Mouse (Mus musculus): Measurements from ENCODE around the gene Hist1h4f. TPM values are rescaled to one million over a fixed set of nuclear protein-coding genes. Genes with fewer than 3 reads are reported as not detected.

Hist1h4f gene
- total RNA-seq, 2 experiments from 2014 or later: 24.1 to 27.9 TPM

DNA sequence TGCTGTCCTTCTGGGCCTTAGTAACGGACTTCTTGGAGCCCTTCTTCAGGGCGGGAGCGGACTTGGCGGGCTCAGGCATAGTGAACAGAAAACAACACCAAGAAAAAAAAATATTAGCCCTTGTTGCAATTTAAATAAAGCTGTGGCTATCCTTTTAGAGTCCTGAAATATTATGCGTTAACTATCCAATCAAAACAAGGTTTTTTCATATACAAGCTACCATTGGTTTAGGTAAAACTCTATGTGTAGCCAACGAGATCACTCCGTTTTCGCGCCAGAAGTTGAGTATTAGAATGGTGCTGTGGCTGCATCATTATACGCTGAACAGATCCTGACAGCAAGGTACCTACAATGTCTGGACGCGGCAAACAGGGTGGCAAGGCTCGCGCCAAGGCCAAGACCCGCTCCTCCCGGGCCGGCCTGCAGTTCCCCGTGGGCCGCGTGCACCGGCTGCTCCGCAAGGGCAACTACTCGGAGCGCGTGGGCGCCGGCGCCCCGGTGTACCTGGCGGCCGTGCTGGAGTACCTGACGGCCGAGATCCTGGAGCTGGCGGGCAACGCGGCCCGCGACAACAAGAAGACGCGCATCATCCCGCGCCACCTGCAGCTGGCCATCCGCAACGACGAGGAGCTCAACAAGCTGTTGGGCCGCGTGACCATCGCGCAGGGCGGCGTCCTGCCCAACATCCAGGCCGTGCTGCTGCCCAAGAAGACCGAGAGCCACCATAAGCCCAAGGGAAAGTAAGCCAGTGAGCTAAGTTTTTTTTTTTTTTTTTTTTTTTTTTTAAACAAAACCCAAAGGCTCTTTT lies 17.7 kb downstream of the Hist1h4f start, which contains the start of gene Hist1h2af:
TSS of gene Hist1h2af (plus strand) at position 347 of the 808 bp plus-strand sequence.
- DNase-seq: peak; percentile 50 to 59

DNA sequence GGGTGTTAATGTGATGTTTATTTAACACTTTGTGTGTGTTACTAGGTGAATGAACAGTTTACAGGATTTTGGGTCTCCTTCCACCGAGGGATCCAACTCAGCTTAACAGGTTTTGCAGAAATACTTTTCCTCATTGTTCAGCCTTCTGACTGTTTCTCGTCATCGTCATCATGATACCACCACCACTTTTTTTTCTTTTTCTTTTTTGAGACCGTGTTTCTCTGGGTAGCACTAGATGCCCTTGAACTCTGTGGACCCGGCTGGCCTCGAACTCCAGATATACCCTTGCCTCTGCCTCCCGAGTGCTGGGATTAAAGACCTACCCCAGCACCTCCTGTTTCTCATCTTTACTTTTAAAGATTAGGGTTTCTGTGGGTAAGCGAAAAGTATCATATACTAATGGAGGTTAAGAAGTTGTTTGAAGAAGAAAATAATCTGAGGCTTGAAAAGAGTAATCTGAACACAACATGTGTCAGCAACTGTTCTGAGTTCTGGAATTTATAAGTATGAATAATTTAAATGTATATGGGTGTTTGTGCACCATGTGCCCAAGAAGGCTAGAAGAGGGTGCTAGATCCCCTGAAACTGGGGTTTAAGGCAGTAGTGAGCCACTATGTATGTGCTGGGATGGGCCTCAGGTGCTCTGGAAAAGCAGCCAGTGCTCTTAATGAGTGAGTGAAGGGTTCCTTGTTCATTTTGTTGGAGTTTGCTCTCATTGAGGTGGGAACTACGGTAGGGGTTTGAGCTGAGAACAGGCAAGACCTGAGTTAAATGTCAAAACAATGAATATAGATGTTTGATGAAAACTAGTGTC lies 19.0 kb downstream of the Hist1h4f start:
- no peak for DNase-seq

DNA sequence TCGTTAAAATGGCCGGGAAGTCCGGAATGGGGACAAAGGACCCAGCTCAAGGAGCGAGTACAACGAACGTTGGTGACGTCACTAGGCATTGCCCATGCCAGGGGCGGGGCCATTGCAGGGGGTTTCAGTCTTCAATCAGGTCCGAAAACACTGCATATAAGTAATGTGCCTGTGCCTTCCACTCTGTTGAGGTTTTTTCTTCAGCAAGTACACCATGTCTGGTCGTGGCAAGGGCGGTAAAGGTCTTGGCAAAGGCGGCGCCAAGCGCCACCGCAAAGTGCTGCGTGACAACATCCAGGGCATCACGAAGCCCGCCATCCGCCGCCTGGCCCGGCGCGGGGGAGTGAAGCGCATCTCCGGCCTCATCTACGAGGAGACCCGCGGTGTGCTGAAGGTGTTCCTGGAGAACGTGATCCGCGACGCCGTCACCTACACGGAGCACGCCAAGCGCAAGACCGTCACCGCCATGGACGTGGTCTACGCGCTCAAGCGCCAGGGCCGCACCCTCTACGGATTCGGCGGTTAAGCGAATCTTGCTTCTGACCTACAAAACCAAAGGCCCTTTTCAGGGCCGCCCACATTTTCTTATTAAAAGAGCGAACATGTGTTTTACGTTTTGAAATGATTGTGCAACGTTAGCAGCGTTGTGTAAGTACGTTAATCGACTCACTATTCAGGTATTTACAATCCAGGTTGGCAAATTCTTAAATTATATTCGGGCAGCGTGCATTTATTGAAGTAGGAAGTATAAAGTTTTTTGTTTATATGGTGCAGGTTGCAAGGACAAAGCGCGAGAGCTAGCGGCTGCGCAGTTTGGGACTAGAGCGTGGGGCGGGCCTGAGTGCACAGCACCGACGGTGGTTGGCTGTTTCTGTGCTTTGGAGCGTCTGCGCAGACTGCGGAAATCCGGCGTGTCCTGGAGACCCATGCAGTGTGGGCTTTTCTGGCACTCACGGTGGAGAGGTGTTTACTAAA lies 20.3 kb downstream of the Hist1h4f start, which contains the start of gene Hist1h4h:
TSS of gene Hist1h4h (plus strand) at position 150 of the 975 bp plus-strand sequence.
- DNase-seq: peak; percentile 98 to 99

DNA sequence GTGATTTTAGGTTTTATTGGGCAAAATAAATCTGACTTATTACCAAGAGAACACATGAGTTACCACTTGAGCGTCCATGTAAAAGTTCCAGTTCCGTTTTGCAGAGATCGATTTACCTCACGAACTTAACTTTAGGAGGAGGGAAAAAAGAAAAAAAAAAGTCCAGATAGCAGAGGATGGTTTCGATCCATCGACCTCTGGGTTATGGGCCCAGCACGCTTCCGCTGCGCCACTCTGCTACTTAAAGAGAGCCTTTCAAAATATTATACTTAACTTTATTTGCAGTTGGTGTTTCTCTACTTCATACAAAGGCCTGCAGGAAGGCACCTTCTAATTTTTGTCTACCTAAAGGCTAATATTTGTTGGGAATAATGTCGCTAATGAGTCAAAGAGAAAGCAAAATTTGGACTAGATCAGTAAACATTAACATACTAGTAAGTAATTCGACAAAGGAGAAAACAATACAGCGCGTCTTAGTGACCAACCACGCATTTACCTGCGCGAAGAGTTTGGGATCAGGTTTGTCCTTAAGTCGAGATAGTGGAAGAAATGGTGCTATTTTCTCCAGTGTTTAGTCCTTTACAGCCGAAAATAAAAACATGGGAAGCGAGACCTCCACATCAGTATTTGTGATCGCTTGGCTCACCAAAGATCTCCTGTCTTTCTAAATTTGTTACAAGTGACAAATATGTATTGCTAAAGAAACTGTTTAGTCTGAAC lies 21.1 kb downstream of the Hist1h4f start:
- DNase-seq: peak; percentile 75 to 89

DNA sequence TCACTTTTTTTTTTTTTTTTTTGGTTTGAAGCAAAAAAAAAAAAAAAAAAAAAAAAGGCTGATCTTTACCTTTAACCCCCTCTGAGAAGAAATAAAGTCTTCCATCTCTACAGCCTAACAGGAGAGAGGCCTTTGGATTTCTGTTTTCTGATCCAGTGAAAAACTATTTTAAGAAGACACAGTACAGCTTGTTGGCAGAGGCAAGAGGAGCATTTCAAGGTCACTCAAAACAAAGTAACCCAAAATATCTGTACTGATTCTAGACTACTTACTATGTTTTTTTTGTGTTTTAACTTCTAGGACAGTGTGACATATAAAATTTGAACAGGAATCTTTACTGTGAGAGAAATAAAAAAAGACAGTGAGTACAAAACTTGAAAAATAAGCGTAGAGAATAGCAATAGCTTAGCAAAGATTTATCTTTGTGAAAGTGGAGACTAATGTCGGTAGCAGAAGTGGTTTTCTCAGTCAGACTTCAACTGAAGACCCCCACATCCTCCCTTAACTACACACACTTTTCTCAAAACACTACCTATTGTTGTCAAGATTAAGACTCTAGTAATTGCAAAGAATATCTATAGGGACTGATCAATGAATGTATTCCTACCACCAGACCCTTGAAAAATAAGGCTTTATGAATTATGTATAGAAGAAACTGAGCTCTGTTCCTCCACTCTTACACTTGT lies 21.8 kb downstream of the Hist1h4f start:
- no peak for DNase-seq

DNA sequence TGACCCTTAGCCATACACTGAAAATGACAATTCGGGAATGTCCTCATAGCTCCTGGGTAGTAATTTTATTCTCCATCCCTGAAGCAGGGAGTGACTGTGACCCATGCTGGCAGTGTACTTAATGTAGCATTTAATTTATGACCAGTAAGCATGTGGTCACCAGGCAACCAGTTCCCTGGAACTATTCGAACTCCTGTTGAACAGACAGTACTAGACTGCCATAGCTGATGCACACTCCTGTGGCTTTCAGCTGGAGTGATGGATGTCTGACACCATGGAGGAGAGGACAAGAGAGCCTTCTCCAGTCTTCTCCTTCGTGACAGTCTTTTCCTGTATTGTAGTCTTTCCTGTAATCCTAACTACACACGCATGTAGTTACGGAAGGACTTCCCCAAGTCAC lies 22.4 kb downstream of the Hist1h4f start:
- no peak for DNase-seq

DNA sequence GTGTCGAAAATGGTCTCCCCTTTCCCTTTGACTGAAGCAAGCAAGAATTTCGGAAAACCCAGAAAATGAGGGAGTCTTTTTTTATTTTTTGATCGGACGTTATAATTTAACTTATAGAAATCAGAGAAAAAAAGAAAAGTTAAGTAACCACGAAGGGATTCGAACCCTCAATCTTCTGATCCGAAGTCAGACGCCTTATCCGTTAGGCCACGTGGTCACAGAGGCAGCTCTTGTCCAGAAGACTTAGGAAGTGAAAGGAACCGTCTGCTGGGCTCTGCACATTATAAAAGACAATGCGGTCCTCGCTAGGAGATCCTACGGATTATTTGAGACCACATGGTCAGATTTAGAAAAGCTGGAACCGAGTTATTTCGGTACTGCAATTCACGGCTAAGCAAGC lies 25.1 kb downstream of the Hist1h4f start:
- peak; percentile 90 to 97 for DNase-seq

DNA sequence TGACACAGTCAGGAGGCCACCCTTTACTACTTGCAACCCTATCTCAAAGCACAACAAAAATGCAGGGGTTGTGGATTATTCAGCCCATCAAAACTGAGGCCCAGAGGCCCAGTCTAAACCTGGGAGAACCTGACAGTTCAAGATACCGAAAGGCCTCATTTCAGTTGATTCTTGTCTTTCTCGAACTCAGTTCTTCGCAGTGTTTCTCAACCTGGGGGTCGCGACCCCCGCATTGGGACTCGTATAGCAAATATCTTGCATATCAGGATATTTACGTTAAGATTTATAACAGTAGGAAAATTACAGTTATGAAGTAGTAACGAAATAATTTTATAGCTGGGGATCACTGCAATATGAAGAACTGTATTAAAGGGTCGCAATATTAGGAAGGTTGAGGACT lies 25.5 kb downstream of the Hist1h4f start:
- no peak for DNase-seq

DNA sequence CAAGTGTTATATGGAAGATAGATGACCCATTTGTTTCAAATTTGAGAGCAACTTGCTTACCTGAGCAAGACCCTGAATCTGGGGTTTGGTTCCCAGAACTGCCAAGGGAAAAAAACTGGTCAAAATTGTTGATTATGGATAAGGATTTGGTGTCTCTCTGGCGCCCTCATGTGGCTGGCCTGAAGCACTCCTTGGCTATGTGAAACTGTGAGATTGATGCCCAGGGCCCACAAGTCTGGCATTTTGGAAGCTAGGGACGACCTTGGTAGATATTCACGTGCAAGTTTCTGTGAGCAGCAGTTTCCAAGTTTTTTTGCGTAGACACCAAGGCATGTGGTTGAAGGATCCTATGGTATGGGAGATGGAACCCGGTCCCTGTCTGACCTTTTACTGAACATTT lies 26.8 kb downstream of the Hist1h4f start:
- peak; percentile 74 to 84 for DNase-seq

DNA sequence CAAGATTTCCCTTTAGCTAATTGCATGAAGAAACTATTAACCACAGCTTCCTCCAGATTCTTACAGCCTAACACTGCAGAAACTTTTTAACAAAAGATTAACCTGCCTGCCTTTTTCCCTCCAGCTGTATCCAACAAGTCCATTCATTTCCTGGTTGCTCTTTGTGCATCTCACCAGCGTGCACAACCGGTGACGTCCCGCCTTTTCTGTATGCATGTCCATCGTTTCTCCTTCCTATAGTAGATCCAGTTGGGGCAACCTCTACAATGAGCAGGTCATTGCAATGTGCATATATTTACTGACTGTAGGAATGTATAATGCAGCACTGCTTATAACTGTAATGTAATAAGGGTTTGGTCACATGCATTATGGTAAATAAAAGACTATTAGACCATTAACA lies 27.5 kb downstream of the Hist1h4f start:
- DNase-seq: no peak

DNA sequence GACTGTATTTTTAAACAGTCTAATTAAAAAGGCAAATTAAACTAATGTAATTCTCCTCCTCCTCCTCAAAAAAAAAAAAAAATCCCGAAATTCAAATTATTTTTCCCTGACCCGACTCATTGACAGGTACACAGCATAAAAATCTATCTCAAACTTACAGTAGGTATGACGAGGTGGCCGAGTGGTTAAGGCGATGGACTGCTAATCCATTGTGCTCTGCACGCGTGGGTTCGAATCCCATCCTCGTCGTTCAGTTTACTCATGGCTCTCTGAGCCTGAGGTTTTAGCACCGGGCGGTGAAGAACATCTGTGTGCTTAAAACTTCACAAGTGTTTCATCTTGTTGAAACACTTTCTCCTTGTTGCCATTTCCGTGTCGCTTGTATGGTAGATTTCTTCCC lies 29.7 kb downstream of the Hist1h4f start:
- DNase-seq: peak; percentile 81 to 89

DNA sequence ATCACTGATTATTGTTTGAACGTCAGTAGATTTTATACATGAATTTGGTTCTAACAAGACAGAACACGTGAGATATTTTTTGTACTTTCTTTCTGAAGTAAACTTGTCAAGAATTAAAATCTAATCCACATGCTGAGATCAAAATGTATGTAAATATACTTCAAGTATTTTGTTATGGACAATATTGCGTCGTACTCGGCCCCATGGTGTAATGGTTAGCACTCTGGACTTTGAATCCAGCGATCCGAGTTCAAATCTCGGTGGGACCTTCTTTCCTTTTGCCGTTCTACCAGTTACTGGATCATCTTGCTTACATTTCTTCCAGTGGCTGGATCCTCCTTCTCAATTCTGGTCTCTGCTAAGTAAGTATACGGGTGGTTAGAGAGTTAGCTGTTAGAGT lies 32.0 kb downstream of the Hist1h4f start:
- DNase-seq: peak; percentile 81 to 94

DNA sequence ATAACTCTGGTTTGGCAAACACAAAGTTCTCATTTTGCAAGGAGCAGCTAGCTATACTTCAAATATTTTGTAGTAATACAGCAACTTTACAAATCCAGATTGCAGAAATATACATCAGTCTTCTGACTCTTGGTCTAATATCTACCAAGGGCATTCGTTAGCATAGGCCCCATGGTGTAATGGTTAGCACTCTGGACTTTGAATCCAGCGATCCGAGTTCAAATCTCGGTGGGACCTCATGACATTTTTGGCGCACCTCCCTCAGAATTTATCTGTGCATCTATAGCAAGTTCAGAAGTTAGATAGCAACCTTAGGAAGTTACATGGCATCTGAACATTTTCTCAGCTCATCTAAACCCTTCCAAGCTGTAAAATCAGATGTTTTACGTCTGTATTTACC lies 32.6 kb downstream of the Hist1h4f start:
- DNase-seq: peak; percentile 81 to 94

DNA sequence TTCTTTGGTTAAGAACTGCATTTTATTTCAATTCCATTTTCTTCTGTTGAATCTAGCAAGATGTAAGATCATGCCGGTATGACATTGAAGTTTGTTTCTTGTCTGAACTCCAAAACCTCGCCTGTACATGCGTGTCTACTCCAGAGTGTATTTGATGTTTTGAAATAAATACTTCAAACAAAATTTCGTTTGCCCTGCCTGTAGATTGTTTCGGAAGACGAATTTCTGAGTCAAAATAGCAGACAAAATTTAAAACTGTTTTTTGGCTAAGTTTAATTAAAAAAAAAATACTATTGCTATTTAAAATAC lies 33.2 kb downstream of the Hist1h4f start:
- DNase-seq: no peak

DNA sequence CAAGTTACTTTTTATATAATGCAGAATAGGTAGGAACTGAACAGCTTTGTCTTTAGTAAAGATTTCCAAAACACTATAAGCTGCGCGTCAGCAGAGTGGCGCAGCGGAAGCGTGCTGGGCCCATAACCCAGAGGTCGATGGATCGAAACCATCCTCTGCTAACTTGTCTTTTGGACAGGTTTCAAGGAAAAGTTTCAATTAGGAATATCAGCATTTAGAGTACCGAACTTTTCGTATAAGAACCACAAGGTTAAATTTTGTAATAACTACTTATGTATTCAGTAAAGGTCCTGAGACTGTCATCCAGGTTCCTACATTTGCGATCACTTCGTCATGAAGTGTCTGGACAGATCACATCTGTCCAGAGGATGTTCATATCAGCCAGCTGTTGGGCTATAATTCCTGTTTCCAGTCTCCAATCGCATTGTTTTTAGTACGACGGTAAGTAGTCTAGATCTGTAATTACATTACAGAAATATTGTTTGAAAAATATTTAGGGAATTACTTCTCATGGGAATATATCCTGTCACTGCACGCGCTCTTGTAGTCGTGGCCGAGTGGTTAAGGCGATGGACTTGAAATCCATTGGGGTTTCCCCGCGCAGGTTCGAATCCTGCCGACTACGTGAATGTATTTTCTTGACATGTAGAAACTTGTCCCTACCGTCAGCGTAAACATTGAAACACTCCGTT lies 33.7 kb downstream of the Hist1h4f start:
- DNase-seq: peak; percentile 90 to 97

DNA sequence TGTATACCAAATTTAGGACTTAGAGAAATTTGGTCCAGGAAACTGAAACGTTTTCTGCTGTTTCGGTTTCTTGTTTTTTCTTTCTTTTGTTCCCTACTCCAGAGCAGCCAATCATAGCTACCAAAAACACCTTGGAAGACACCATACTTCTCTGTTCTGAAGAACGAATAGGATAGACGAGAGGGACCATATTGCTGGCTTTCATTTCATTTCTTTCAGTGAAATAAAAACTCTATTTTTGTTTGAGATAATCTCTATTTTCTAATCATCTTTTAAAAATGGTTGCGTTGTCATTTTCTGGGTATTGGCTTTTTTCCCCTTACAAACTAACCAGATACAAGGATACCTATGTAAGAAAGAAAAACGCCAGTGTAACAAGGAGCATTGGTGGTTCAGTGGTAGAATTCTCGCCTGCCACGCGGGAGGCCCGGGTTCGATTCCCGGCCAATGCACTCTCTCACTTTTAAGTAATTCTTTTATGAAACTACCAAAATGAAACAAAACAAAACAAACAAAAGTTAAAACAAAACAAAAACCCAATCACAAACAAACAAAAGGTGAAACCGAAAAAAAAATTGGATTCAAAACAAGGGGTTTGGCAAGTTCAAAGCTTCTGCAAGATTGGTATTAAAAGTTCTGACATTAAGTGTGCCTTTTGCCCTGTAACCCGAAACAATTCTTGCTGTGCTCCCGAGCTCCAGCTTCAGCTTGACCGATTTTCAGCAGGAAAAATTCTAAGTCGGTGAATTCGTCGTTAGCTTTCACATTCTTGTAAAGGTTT lies 34.4 kb downstream of the Hist1h4f start:
- peak; percentile 72 to 92 for DNase-seq

DNA sequence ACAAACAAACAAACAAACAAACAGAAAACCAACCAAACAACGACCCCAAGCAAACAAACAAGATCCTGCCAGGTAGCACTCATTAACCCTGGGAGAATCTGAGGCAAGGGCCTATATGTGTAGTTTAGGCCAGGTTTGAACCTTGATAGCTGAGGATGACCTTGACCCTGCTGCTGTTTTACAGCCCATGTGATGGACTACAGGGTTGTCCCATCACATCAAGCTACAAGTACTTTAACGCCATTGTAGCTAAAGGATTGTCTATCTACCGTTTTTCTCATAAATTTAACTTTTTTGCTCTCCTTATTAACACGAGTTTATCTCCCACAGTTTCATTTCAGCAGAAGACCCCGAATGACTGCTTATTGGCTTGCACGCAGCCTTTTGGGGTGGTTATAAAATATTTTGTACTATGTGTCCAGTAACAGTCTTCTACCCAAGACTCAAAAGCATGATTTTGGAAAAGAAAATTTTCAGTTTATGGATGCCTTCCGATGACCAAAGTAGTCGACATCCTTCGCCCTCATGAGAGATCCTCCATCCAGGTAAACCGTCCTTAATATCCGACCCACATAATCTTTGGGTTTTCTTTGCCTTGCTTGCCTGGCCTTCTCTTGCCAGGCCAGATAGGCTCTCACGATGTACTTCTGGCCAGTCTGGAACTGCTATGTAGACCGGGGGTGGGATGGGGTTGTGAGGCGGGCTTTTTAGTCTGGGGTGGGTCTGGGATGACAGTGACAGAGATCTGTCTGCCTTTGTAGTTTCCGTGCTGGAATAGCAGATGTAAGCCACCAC lies 35.4 kb downstream of the Hist1h4f start:
- no peak for DNase-seq

DNA sequence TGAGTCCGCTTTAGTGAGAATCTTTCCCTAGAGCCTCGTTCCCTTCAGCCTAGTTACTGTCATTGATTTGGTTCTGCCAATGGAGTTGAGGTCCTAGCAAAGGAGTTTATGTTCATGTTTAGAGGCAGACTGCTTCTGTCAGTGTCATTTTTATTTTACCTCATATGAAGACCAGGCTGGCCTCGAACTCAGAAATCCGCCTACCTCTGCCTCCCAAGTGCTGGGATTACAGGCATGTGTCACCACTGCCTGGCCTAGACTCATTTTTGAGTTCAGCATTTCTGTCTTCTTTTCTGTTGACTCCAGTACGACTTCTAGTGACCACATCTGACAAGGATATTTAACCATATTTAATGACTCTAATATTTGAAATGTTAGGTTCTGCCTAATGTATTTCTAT lies 36.2 kb downstream of the Hist1h4f start:
- DNase-seq: no peak

DNA sequence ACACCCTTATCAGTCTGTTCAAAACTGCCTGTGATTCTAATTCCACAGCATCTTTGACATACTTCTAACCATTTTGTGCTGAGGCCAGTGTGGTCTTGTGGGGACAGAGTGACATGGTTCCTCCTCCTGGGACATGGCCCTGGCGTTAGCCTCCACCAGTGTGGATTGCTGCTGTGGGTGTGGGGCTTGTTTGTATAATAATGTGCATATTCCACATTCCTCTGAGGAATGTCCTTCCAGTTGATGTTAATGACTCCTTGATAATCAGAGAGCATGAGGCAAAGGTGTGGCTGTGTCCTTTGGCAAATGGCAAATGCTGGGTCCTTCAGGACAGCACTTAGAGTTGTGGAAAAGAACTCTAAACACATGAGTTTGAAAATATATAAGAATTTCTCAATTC lies 37.9 kb downstream of the Hist1h4f start:
- DNase-seq: no peak
